Mouse (Mus musculus) naive thymus-derived CD4-positive, alpha-beta T cell, adult 2 months (primary cell): ENCODE measurements around the gene Tnrc6b.

Source experiments
- DNase-seq: peaks from one replicate; pipeline ENCODE4 v3.0.0-alpha.2; 2011; ENCODE audit warnings: low read depth

Gene Tnrc6b

GRCm38 (mm10) chr15:80975666-80976065 is 264.6 kb downstream of the Tnrc6b start:
- no peak for DNase-seq

- DNase-seq: peak; percentile 86
Measured at GRCm38 (mm10) chr15:80977620-80978334, 266.7 kb downstream of the Tnrc6b start, which contains the start of gene Sgsm3. Sgsm3 (plus strand) TSS chr15:80977765.

GRCm38 (mm10) chr15:80979611-80980010 is 268.5 kb downstream of the Tnrc6b start:
- DNase-seq: no peak

- no peak for DNase-seq
Measured at GRCm38 (mm10) chr15:80981176-80981575, 270.1 kb downstream of the Tnrc6b start.

GRCm38 (mm10) chr15:80983264-80983663 is 272.2 kb downstream of the Tnrc6b start:
- no peak for DNase-seq

GRCm38 (mm10) chr15:80988331-80988730 is 277.2 kb downstream of the Tnrc6b start:
- DNase-seq: no peak

- DNase-seq: no peak
Measured at GRCm38 (mm10) chr15:80989712-80990111, 278.6 kb downstream of the Tnrc6b start.
